Mouse (Mus musculus) adrenal gland, adult (tissue): ENCODE measurements at regions not wholly inside any gene's neighbourhood (a gene's known extent, or its start where the extent isn't known, plus 50 kb on each side); places are given as distances from the start of the nearest gene placed in this dataset.

Experiments
- DNase-seq, 2 experiments: peaks; one replicate each; pipeline ENCODE4 v3.0.0; 2022 to 2023; ENCODE audit warnings: low spot score in 1 of 2; ENCODE audit not compliant: inconsistent age in 2 of 2

- DNase-seq: no peak
Observed at GRCm38 (mm10) chr1:33271437-33272145, 398.0 kb downstream of the Prim2 start.

GRCm38 (mm10) chr1:33269162-33269561 is 400.4 kb downstream of the Prim2 start:
- no peak for DNase-seq

GRCm38 (mm10) chr1:33265731-33266415 is 403.7 kb downstream of the Prim2 start:
- no peak for DNase-seq

GRCm38 (mm10) chr1:33249474-33249873 is 420.1 kb downstream of the Prim2 start:
- DNase-seq: no peak

- no peak for DNase-seq
Observed at GRCm38 (mm10) chr1:33247076-33247475, 422.5 kb downstream of the Prim2 start.

GRCm38 (mm10) chr1:33245186-33245585 is 424.4 kb downstream of the Prim2 start:
- no peak for DNase-seq

- no peak for DNase-seq
Observed at GRCm38 (mm10) chr1:33244691-33245090, 424.9 kb downstream of the Prim2 start.

GRCm38 (mm10) chr1:33222997-33223396 is 446.6 kb downstream of the Prim2 start:
- DNase-seq: no peak

GRCm38 (mm10) chr1:33214815-33215214 is 454.8 kb downstream of the Prim2 start:
- DNase-seq: no peak

GRCm38 (mm10) chr1:33214394-33214793 is 455.2 kb downstream of the Prim2 start:
- no peak for DNase-seq

- DNase-seq: no peak
Observed at GRCm38 (mm10) chr1:33201571-33202189, 467.9 kb downstream of the Prim2 start.

GRCm38 (mm10) chr1:33195114-33195513 is 474.5 kb downstream of the Prim2 start:
- no peak for DNase-seq

GRCm38 (mm10) chr1:33174646-33175435 is 494.8 kb downstream of the Prim2 start:
- DNase-seq: peak; percentile 7 to 44

- peak; percentile 13 to 66 for DNase-seq
Observed at GRCm38 (mm10) chr1:33136991-33137390, 532.6 kb downstream of the Prim2 start.

GRCm38 (mm10) chr1:33130351-33130750 is 539.2 kb downstream of the Prim2 start:
- DNase-seq: no peak

- DNase-seq: no peak
Observed at GRCm38 (mm10) chr1:33125062-33125461, 544.5 kb downstream of the Prim2 start.

- no peak for DNase-seq
Observed at GRCm38 (mm10) chr1:33106286-33106685, 559.2 kb upstream of the Gm5415 start.

- DNase-seq: no peak
Observed at GRCm38 (mm10) chr1:33104296-33104695, 557.2 kb upstream of the Gm5415 start.

- no peak for DNase-seq
Observed at GRCm38 (mm10) chr1:33098062-33098461, 551.0 kb upstream of the Gm5415 start.

- no peak for DNase-seq
Observed at GRCm38 (mm10) chr1:33096851-33097250, 549.8 kb upstream of the Gm5415 start.

- no peak for DNase-seq
Observed at GRCm38 (mm10) chr1:33074551-33074950, 527.5 kb upstream of the Gm5415 start.
